Mouse (Mus musculus) lung, postnatal 36 days (tissue): Measurements from ENCODE around the gene Cygb.

ENCODE experiments used
- DNase-seq: peaks from one replicate; pipeline ENCODE4 v3.0.0; 2022; ENCODE audit warnings: mixed read lengths

Cygb gene

GRCm38 (mm10) chr11:116630171-116630965 lies 23.7 kb downstream of the Cygb start:
- DNase-seq, result no peak

GRCm38 (mm10) chr11:116629472-116629871 lies 24.6 kb downstream of the Cygb start:
- DNase-seq, result no peak

- peak; percentile 97 for DNase-seq
Measured at GRCm38 (mm10) chr11:116628712-116629111, 25.4 kb downstream of the Cygb start.

- peak; percentile 85 for DNase-seq
Measured at GRCm38 (mm10) chr11:116627072-116628020, 26.8 kb downstream of the Cygb start.

- no peak for DNase-seq
Measured at GRCm38 (mm10) chr11:116626299-116627071, 27.6 kb downstream of the Cygb start, which contains the start of gene Rhbdf2. Gene Rhbdf2, minus strand, starts transcription at chr11:116627019.

- DNase-seq, result peak; percentile 71
Measured at GRCm38 (mm10) chr11:116625081-116626000, 28.8 kb downstream of the Cygb start.

- peak; percentile 89 for DNase-seq
Measured at GRCm38 (mm10) chr11:116624131-116624832, 29.8 kb downstream of the Cygb start.

GRCm38 (mm10) chr11:116623281-116624124 lies 30.6 kb downstream of the Cygb start:
- no peak for DNase-seq

GRCm38 (mm10) chr11:116621258-116621704 lies 32.8 kb downstream of the Cygb start:
- DNase-seq, result peak; percentile 95

- no peak for DNase-seq
Measured at GRCm38 (mm10) chr11:116620559-116621253, 33.4 kb downstream of the Cygb start.

GRCm38 (mm10) chr11:116620073-116620472 lies 34.0 kb downstream of the Cygb start:
- DNase-seq, result peak; percentile 85

- DNase-seq, result no peak
Measured at GRCm38 (mm10) chr11:116619561-116619960, 34.6 kb downstream of the Cygb start.

- peak; percentile 89 for DNase-seq
Measured at GRCm38 (mm10) chr11:116619156-116619555, 35.0 kb downstream of the Cygb start.

GRCm38 (mm10) chr11:116618666-116619065 lies 35.4 kb downstream of the Cygb start:
- no peak for DNase-seq

GRCm38 (mm10) chr11:116617641-116618040 lies 36.5 kb downstream of the Cygb start:
- peak; percentile 80 for DNase-seq

GRCm38 (mm10) chr11:116616438-116617118 lies 37.5 kb downstream of the Cygb start:
- peak; percentile 57 for DNase-seq

- peak; percentile 89 for DNase-seq
Measured at GRCm38 (mm10) chr11:116615735-116616437, 38.2 kb downstream of the Cygb start.

- no peak for DNase-seq
Measured at GRCm38 (mm10) chr11:116613234-116613633, 40.9 kb downstream of the Cygb start.
